Mouse (Mus musculus) colon, adult 2 months (tissue): Measurements from ENCODE around the gene A230050P20Rik. TPM values are rescaled to one million over a fixed set of nuclear protein-coding genes. Genes with fewer than 3 reads are reported as not detected.

Source experiments
- polyA plus RNA-seq: library from polyadenylated mRNA; depleted of rRNA; stranded (reverse); fragments of >200 nt; gene quantifications from 2 replicates; pipeline ENCODE4 v1.2.3, GENCODE M21; 2012; rRNA removed

A230050P20Rik gene
- 49.2 and 51.0 TPM in 2 replicates for polyA plus RNA-seq

DNA sequence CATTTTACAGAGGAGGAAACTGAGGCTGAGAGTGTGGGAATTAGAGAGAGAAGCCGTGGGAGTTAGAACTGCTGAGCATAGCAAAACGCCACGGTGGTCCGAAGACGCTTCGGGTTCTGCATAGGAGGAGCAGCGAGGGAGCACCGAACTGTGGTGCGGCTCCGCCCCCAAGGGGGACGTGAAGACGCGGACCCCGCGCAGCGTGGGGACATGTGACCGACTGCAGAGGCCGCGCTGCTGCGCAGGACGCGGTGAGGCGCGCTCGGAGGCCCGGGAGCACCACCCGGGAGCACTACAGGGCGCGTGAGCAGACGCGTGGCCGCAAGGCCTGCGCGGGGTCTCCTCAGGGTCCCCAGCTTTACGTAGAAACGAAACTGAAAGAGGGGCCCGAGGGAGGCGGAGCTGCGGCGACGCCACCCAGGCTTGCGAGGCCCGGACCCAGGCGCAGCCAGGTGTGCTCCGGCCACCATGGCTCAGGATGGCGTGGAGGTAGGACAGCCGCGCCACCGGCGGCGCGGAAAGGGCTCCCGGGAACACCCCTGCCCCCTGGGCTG, at the start of gene A230050P20Rik:
TSS of gene A230050P20Rik (plus strand) at position 195 of the 554 bp plus-strand sequence.

DNA sequence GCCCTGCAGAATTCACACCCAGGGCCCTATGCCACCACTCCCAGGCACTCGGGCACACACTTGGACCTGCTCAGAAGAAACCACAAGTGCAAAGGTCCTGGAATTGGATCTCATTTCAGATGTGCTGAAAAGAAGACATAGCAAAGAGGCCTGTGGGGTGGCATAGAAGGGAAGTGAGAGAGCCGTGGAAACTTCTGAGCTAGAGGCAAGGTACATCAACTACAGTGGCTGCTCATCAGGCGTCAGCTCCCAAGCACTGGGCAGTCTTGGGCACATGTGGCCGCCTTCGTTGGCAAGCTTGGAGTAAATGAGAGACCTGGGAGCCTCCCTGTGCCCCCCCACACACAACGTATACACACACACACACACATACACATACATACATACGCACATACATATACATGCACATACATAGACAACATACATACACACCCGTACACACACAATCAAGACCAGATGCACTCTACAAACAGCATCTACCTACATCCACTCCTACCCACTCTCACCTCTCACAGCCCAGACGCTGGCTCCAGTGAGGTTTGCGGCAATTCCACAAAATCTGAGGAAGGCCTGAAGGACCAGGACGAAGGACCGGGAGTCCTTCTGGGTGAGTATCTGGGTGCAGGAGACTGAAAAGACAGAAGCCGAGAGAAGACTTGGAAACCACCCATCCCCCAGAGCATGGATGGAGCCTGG, 10.8 kb downstream of the A230050P20Rik start, which contains the start of gene Angptl6:
TSS of gene Angptl6 (minus strand) at position 631 of the 696 bp plus-strand sequence.

DNA sequence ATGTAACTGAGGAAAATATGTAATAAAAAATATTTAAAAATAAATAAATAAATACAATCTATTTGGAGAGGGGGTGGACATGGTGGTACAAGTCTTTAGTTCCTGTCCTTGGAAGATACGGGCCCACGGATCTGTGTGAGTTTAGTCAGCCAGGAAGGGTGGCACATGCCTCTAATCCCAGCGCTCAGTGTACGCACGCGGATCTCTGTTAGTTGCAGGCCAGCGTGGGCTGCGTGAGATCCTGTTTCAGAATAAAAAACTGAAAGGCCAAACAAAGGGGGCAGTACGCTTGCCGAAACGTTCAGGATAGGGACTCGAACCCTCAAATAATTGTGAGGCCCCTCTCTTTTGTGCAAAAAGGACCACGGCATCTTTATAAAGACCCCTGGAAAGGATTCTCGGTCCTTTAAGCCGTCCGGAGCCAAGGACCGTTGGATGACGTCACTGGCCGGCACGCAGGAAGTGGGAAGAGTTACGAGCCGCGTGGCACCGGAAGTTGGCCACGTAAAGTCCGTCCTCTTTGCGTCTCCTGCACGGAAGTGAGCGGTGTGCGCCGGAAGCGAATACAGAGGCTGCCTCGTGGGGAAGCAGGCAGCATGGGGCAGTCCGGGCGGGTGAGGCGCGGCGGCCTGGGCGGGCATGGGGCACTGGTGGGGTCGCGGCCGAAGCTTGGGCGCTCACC, 19.4 kb downstream of the A230050P20Rik start, which contains the start of gene Ppan:
TSS of gene Ppan (plus strand) at position 472 of the 682 bp plus-strand sequence.

DNA sequence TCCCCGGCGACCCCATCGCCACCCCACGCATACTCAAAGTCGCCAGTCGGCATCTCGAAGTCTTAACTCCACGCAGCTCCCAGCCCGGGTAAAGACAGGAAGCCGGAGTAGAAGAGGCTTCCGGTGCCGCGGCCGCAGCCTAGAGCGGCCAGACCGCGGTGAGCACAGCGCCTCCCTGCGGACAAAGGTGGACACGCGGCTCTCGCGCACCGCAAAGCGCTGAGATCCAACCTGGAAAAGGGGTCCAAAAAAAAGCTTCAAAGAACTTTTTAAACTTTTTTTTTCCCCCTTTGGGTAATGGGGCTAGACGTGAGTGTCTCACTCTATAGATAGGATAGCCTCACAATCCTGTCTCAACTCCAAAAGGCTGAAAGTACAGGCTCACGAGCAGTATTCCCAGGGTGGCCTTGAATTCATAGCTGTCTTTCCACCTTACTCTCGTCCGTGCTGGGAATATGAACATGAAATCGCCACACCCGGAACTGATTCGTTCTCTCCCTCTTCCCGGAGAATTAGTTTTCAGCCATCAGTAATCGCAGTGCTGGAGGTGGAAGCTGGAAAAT, 30.1 kb downstream of the A230050P20Rik start, which contains the start of gene Eif3g:
TSS of gene Eif3g (minus strand) at position 113 of the 563 bp plus-strand sequence.

Other genes starting within 250 kb of the A230050P20Rik start
- gene Ubl5, start 225.8 kb upstream of the A230050P20Rik start, polyA plus RNA-seq: 178 and 362 TPM in 2 replicates
- 43.6 and 44.4 TPM in 2 replicates for gene Fbxl12, start 223.9 kb upstream of the A230050P20Rik start, polyA plus RNA-seq
- gene Pin1, start 216.5 kb upstream of the A230050P20Rik start, polyA plus RNA-seq: 15.3 and 18.4 TPM in 2 replicates
- gene Olfm2, start 122.3 kb upstream of the A230050P20Rik start, polyA plus RNA-seq: 2.7 and 3.1 TPM in 2 replicates
- 13.6 and 14.2 TPM in 2 replicates for gene Col5a3, start 53.6 kb upstream of the A230050P20Rik start, polyA plus RNA-seq
- not detected in 2 replicates for gene Rdh8, start 50.1 kb upstream of the A230050P20Rik start, polyA plus RNA-seq
- 6.7 and 9.2 TPM in 2 replicates for gene Angptl6, start 11.1 kb downstream of the A230050P20Rik start, polyA plus RNA-seq
- 74.6 and 94.0 TPM in 2 replicates for gene Ppan, start 19.5 kb downstream of the A230050P20Rik start, polyA plus RNA-seq
- 106 and 126 TPM in 2 replicates for gene Eif3g, start 30.0 kb downstream of the A230050P20Rik start, polyA plus RNA-seq
- 24.0 and 26.8 TPM in 2 replicates for gene Dnmt1, start 91.2 kb downstream of the A230050P20Rik start, polyA plus RNA-seq
- 4.5 and 6.1 TPM in 2 replicates for gene S1pr2, start 108.1 kb downstream of the A230050P20Rik start, polyA plus RNA-seq
- gene Mrpl4, start 134.1 kb downstream of the A230050P20Rik start, polyA plus RNA-seq: 92.4 and 92.9 TPM in 2 replicates
- 10.2 and 10.9 TPM in 2 replicates for gene Icam1, start 147.3 kb downstream of the A230050P20Rik start, polyA plus RNA-seq
- gene Icam4, start 160.7 kb downstream of the A230050P20Rik start, polyA plus RNA-seq: 0.20 and 0.69 TPM in 2 replicates
- gene Icam5, start 163.4 kb downstream of the A230050P20Rik start, polyA plus RNA-seq: 0.17 and 0.27 TPM in 2 replicates
- 0.66 and 1.1 TPM in 2 replicates for gene Zglp1, start 198.5 kb downstream of the A230050P20Rik start, polyA plus RNA-seq
- 0.12 and 0.20 TPM in 2 replicates for gene Gm49373, start 204.5 kb downstream of the A230050P20Rik start, polyA plus RNA-seq
- 48.2 and 82.0 TPM in 2 replicates for gene Fdx1l, start 205.0 kb downstream of the A230050P20Rik start, polyA plus RNA-seq
- gene Gm38431, start 223.4 kb downstream of the A230050P20Rik start, polyA plus RNA-seq: 14.2 and 36.9 TPM in 2 replicates
- gene Raver1, start 223.4 kb downstream of the A230050P20Rik start, polyA plus RNA-seq: 64.1 and 72.3 TPM in 2 replicates